Mouse (Mus musculus): Measurements from ENCODE around the gene Ublcp1.

Ublcp1 gene

DNA sequence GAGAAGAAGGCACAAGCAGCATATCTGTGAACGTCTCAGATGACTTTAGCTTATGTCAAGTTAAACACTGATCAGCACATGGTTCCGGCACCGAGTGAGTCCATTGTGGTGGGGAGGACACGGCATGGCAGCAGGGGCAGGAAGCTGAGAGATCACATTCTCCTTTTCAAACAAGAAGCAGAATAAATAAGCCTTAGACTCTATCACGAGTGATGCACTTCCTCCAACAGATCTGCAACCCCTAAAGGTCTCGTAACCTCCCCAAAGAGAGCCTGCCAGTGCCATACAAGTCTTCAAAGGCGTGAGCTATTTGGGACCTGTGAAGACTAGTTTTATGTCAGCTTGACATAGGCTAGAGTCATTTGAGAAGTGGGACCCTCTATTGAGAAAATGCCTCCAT is 30.7 kb upstream of the Ublcp1 start:
- Histone ChIP-seq H3K27me3 (ENCODE audit: insufficient read depth, low read length) (peaks cover 14% of the 10 kb centered on the region), H3K4me1 (replicated peaks; ENCODE audit: low read depth, low read length) (no peaks in the 10 kb centered on the region; the same call in 1 of the 2 replicates), H3K36me3 (ENCODE audit: insufficient read depth, low read length) (no peaks in the 10 kb centered on the region), H3K9me3 (ENCODE audit: low read length) (peaks cover 20% of the 10 kb centered on the region), H3K4me3 (replicated peaks; ENCODE audit: low read length) (no peak overlapping the region)
- TF ChIP-seq CTCF (conservative IDR thresholded peaks at IDR 0.05; ENCODE audit: low read length), result no peak
- TF ChIP-seq NANOG (IDR thresholded peaks at IDR 0.05; ENCODE audit: borderline replicate concordance, low read length), result no peak
- TF ChIP-seq POU5F1 (IDR thresholded peaks at IDR 0.05; ENCODE audit: borderline replicate concordance, low read length), result no peak

DNA sequence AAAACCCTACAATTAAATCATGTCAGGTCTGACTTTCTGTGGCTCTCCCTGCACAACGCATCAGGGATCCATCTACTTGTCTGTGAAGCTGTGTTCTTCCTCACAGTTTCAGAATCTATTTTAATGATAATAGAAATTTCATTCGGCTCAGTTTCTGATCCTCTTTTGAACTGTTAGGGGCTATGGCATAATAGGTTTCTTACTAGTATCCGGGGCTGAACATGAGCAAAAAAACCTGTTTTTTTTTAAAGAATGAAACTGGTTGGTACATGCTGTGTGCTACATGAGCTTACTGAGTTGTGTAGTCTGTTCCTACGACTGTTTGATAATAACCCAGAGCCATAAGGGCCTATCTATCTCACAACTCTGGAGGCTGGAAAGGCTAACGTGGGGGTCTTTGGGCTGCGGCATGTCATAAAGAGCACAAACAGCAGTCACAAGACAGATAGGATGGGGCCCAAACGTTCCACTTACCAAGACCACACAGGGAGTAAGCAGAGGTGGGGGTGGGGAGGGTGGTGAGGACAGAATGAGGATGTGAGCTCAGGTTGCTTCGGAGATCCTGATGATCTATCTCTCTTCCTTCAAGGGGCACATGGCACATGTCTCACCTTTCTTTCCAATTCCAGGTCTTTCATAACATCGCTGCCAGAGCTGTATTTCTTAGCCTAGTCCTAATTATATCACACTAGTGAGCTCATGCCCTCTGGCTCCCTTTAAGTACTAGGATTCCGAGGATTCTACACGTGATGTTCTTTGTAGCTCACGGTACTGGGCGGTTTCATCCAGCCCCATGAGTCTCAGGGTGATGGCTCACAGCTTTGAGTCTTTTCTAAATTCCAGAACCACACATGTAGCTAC is 28.3 kb upstream of the Ublcp1 start:
- Histone ChIP-seq H3K9me3 (ENCODE audit: low read length) (peaks cover 20% of the 10 kb centered on the region), H3K4me1 (replicated peaks; ENCODE audit: low read depth, low read length) (no peaks in the 10 kb centered on the region; the same call in 1 of the 2 replicates), H3K36me3 (ENCODE audit: insufficient read depth, low read length) (no peaks in the 10 kb centered on the region), H3K4me3 (replicated peaks; ENCODE audit: low read length) (no peak overlapping the region), H3K27me3 (ENCODE audit: insufficient read depth, low read length) (peaks cover 14% of the 10 kb centered on the region)
- TF ChIP-seq CTCF (conservative IDR thresholded peaks at IDR 0.05; ENCODE audit: low read length) (no peak), NANOG (IDR thresholded peaks at IDR 0.05; ENCODE audit: borderline replicate concordance, low read length) (no peak), POU5F1 (IDR thresholded peaks at IDR 0.05; ENCODE audit: borderline replicate concordance, low read length) (no peak)

DNA sequence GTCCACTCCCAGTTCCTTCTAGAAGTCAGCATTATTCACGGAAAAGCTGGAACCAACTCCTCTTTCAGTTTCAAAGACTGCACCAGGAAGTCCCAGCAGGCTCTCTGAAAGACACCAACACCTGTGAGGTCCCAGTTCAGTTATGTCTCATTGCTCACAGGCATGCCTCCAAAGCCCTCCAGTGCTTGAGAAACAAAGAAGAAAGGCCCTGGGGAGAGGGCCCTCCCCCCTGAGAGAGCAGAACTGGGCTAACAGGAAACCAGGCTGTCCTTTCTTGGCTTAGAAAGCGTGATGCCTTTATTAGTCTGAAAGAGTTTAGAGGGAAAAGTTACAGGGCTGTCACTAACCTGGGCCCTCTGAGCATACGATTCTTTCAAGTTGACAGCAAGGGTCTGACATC is 25.9 kb upstream of the Ublcp1 start:
- peaks cover 10% of the 10 kb centered on the region for H3K27me3 ChIP-seq (ENCODE audit: insufficient read depth, low read length)
- no peak overlapping the region for H3K4me3 ChIP-seq (replicated peaks; ENCODE audit: low read length)
- no peaks in the 10 kb centered on the region; the same call in 1 of the 2 replicates for H3K4me1 ChIP-seq (replicated peaks; ENCODE audit: low read depth, low read length)
- H3K36me3 ChIP-seq (ENCODE audit: insufficient read depth, low read length), result no peaks in the 10 kb centered on the region
- TF ChIP-seq CTCF (conservative IDR thresholded peaks at IDR 0.05; ENCODE audit: low read length) (no peak), NANOG (IDR thresholded peaks at IDR 0.05; ENCODE audit: borderline replicate concordance, low read length) (no peak), POU5F1 (IDR thresholded peaks at IDR 0.05; ENCODE audit: borderline replicate concordance, low read length) (no peak)
- no peaks in the 10 kb centered on the region for H3K9me3 ChIP-seq (ENCODE audit: low read length)

DNA sequence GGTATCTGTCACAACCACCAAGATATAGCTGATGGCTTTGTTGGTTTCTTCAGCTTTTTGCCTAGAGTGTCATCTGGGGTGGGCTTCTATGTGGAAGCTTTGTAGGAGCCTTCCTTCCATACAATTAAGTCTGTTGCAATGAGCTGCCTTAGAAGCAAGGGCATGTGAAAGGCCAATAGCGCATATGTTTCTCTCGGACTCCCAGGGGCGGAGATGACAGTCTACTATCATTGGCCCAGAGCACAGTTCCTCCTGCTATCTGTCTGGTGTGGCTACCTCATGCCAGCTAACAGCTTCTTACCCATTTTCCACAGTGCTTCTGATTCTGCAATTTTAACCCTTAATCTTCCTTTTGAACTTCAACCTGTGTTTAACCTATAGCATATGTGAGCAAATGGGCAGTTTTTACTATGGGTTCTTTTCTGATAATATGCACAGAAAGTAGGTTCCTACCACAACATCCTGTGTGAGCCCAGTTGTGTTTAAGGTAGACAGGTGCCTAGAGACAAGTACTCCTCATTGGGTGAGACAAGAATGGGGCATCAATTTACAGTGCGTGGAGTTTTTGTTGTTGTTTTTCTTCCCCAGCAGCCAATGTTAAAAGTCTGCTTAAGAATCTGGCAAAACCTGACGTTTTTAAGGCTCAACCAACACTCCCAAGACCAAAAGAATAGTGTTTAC is 24.5 kb upstream of the Ublcp1 start:
- Histone ChIP-seq H3K36me3 (ENCODE audit: insufficient read depth, low read length) (no peaks in the 10 kb centered on the region), H3K4me3 (replicated peaks; ENCODE audit: low read length) (no peak overlapping the region), H3K4me1 (replicated peaks; ENCODE audit: low read depth, low read length) (no peaks in the 10 kb centered on the region; the same call in 1 of the 2 replicates), H3K27me3 (ENCODE audit: insufficient read depth, low read length) (peaks cover 4% of the 10 kb centered on the region; the same call in 1 of the 2 replicates), H3K9me3 (ENCODE audit: low read length) (no peaks in the 10 kb centered on the region)
- TF ChIP-seq NANOG (IDR thresholded peaks at IDR 0.05; ENCODE audit: borderline replicate concordance, low read length) (no peak), POU5F1 (IDR thresholded peaks at IDR 0.05; ENCODE audit: borderline replicate concordance, low read length) (no peak), CTCF (conservative IDR thresholded peaks at IDR 0.05; ENCODE audit: low read length) (no peak)

DNA sequence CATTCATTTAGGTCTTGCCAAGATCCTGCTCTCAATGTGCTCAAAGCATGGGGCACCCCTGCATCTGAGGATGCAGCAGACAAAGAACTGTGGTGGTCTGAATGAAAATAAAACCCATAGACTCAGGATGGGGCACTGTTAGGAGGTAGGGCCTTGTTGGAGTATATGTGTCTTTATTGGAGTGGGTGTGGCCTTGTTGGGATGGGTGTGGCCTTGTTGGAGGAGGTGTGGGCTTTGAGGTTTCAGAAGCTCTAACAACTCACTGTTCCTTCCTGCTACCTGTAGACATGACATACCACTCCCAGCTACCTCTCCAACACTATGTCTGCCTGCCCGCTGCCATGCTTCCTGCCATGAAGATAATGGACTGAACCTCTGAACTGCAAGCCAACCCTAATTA is 18.8 kb upstream of the Ublcp1 start:
- no peaks in the 10 kb centered on the region for H3K36me3 ChIP-seq (ENCODE audit: insufficient read depth, low read length)
- no peaks in the 10 kb centered on the region for H3K4me1 ChIP-seq (replicated peaks; ENCODE audit: low read depth, low read length)
- no peak overlapping the region for H3K4me3 ChIP-seq (replicated peaks; ENCODE audit: low read length)
- no peaks in the 10 kb centered on the region for H3K27me3 ChIP-seq (ENCODE audit: insufficient read depth, low read length)
- no peaks in the 10 kb centered on the region for H3K9me3 ChIP-seq (ENCODE audit: low read length)
- no peak for TF ChIP-seq NANOG (IDR thresholded peaks at IDR 0.05; ENCODE audit: borderline replicate concordance, low read length)
- TF ChIP-seq POU5F1 (IDR thresholded peaks at IDR 0.05; ENCODE audit: borderline replicate concordance, low read length), result no peak
- TF ChIP-seq CTCF (conservative IDR thresholded peaks at IDR 0.05; ENCODE audit: low read length), result no peak

DNA sequence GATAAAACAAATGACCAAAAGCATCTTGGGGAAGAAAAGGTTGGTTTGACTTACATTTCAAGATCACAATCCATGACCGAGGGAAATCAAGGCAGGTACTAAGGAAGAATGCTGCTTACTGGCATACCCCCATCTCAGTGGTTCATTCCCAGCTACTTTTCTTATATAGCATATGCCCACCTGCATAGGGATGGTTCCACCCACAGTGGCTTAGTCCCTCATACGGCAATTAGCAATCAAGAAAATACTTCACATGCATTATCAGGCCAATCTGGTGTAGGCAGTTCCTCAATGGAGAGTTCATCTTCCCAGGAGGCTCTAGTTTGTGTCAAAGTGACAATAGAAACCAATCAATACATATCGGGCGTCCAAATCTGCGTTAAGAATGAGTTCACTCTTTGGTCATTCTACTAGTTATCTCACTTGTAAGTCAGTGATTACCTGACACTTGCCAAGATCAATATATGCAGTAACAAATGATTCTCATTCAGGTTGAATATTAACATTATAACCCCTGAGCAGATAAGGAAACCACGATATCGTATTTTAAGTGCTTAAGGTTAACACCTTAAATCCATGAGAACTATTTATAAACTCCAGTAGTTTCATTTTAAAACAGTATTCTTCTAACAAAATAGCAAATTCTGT is 14.9 kb upstream of the Ublcp1 start:
- TF ChIP-seq NANOG (IDR thresholded peaks at IDR 0.05; ENCODE audit: borderline replicate concordance, low read length), result no peak
- no peak for TF ChIP-seq POU5F1 (IDR thresholded peaks at IDR 0.05; ENCODE audit: borderline replicate concordance, low read length)
- TF ChIP-seq CTCF (conservative IDR thresholded peaks at IDR 0.05; ENCODE audit: low read length), result no peak
- no peak overlapping the region for H3K4me3 ChIP-seq (replicated peaks; ENCODE audit: low read length)
- H3K9me3 ChIP-seq (ENCODE audit: low read length), result no peaks in the 10 kb centered on the region
- H3K36me3 ChIP-seq (ENCODE audit: insufficient read depth, low read length), result no peaks in the 10 kb centered on the region
- H3K27me3 ChIP-seq (ENCODE audit: insufficient read depth, low read length), result no peaks in the 10 kb centered on the region
- H3K4me1 ChIP-seq (replicated peaks; ENCODE audit: low read depth, low read length), result no peaks in the 10 kb centered on the region

DNA sequence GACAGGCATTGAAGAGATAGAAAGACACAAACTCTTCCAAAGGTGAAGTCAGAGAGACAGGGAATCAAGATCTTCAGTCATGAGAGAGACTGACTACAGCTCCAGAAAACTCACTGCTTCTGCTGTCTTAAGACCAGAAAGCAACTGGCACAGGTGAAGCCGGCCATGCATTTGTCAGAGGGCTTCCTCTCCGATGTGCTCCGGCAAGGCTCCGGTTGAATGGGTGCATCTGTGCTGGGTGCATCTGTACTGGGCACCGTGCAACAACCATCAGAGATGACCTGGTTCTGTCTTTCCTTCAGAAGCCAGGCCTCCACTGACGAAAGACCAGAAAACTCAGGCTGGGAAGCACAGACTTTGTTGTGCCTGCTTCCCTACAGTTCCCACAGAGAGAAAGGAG is 9.9 kb upstream of the Ublcp1 start:
- H3K27me3 ChIP-seq (ENCODE audit: insufficient read depth, low read length), result 0 out of 2 replicates have a peak, but pooled peaks cover 4% of the 10 kb centered on the region
- no peaks in the 10 kb centered on the region for H3K36me3 ChIP-seq (ENCODE audit: insufficient read depth, low read length)
- H3K4me3 ChIP-seq (replicated peaks; ENCODE audit: low read length), result no peak overlapping the region
- H3K9me3 ChIP-seq (ENCODE audit: low read length), result no peaks in the 10 kb centered on the region
- TF ChIP-seq NANOG (IDR thresholded peaks at IDR 0.05; ENCODE audit: borderline replicate concordance, low read length) (no peak), POU5F1 (IDR thresholded peaks at IDR 0.05; ENCODE audit: borderline replicate concordance, low read length) (no peak), CTCF (conservative IDR thresholded peaks at IDR 0.05; ENCODE audit: low read length) (no peak)
- no peaks in the 10 kb centered on the region for H3K4me1 ChIP-seq (replicated peaks; ENCODE audit: low read depth, low read length)

DNA sequence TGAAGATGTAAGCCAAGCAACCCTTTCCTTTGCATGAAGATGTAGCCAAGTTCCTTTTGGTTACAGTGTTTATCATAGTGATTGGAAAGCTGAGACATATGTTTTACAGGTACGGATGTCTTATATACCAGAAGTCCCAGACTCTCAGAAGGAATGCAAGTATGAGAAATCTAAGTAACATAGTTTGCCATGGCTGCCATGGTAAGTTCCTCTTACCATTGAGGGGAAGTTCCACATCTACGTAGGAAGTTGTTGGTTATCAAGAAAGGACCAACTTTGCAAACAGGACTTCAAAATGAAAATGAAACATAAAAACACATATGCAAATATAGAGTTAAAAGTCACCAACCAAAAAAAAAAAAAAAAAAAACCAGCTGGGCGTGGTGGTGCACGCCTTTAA is 8.1 kb upstream of the Ublcp1 start:
- H3K36me3 ChIP-seq (ENCODE audit: insufficient read depth, low read length), result no peaks in the 10 kb centered on the region
- 0 out of 2 replicates have a peak, but pooled peaks cover 4% of the 10 kb centered on the region for H3K27me3 ChIP-seq (ENCODE audit: insufficient read depth, low read length)
- H3K4me1 ChIP-seq (replicated peaks; ENCODE audit: low read depth, low read length), result no peaks in the 10 kb centered on the region
- no peak for TF ChIP-seq NANOG (IDR thresholded peaks at IDR 0.05; ENCODE audit: borderline replicate concordance, low read length)
- no peak for TF ChIP-seq POU5F1 (IDR thresholded peaks at IDR 0.05; ENCODE audit: borderline replicate concordance, low read length)
- TF ChIP-seq CTCF (conservative IDR thresholded peaks at IDR 0.05; ENCODE audit: low read length), result no peak
- H3K4me3 ChIP-seq (replicated peaks; ENCODE audit: low read length), result no peak overlapping the region
- H3K9me3 ChIP-seq (ENCODE audit: low read length), result no peaks in the 10 kb centered on the region

All from E14TG2a.4 (cell line).